12 mouse cellular contexts compared by ENCODE assay signal in genomic region chr6:145273971-145274620, GRCm38 (mm10). TPM values are rescaled to one million over a fixed set of nuclear protein-coding genes. Genes with fewer than 3 reads are reported as not detected.
A peak's percentile ranks its signal among the peaks of the same experiment; 100 is the strongest.
DNase-seq lines count a peak whose midpoint lies in the region; ATAC-seq and TF ChIP-seq lines count a peak whose summit lies in the region.
"Had no signal": no experiment of that assay in that cellular context is flagged by ENCODE, and none has a peak within 500 bp of the region (broad histone marks: within the 10 kb centered on the region; RNA-seq: fewer than 3 reads in every experiment).

No protein-coding gene starts in this region.

- DNase-seq in lung, postnatal 10 days: peak; percentile 10
- DNase-seq in lung, postnatal 25 days (ENCODE audit: low spot score): no peak
- peak; percentile 7 for DNase-seq in G1E (ENCODE audit: low spot score)
- DNase-seq in c-Kit-positive CD71-negative TER-119-negative erythroid progenitor cells, embryonic 14.5 days (ENCODE audit: low read depth): peak; percentile 25
- no peak for DNase-seq in left cerebral cortex, postnatal 14 days (ENCODE audit: low spot score in 2 of 2)
- DNase-seq in cerebellum, postnatal 25 days: no peak
- DNase-seq in natural killer cell, adult 2 months (ENCODE audit: low spot score in 2 of 2): no peak
- DNase-seq: cerebellum, adult 2 months; kidney, postnatal 4 days had no signal

- peaks cover 37% of the 10 kb centered on the region for H3K4me1 ChIP-seq in G1E (ENCODE audit: insufficient read depth, low read depth, low read length)

- H3K36me3 ChIP-seq in G1E (replicated peaks): no peaks in the 10 kb centered on the region
- H3K36me3 ChIP-seq: forebrain, embryonic 15.5 days; hindbrain, embryonic 13.5 days had no signal

- H3K27me3 ChIP-seq in G1E (ENCODE audit: insufficient read depth, low read length): no peaks in the 10 kb centered on the region
- H3K27me3 ChIP-seq: forebrain, embryonic 15.5 days had no signal

- intact Hi-C loops in left cerebral cortex, postnatal 14 days (cut with DNase I): no loop called here

- H3K4me3 ChIP-seq in G1E (ENCODE audit: low read depth, low read length): no peak overlapping the region
- H3K4me3 ChIP-seq: forebrain, embryonic 15.5 days; hindbrain, embryonic 13.5 days had no signal

- TF ChIP-seq CTCF in G1E (IDR thresholded peaks at IDR 0.05; ENCODE audit: low read depth, low read length): no peak

- ATAC-seq in G1E (ENCODE audit: extremely low read depth, insufficient number of reproducible peaks, low FRiP score, poor library complexity, severe bottlenecking): peak; percentile 62
- ATAC-seq in monocyte, adult 5-6 weeks (replicated peaks; ENCODE audit: insufficient number of reproducible peaks, low FRiP score, low TSS enrichment, poor library complexity, severe bottlenecking): peak; percentile 62
- ATAC-seq: forebrain, embryonic 15.5 days had no signal

- no peaks in the 10 kb centered on the region for H3K9me3 ChIP-seq in G1E (replicated peaks)
- H3K9me3 ChIP-seq: forebrain, embryonic 15.5 days; hindbrain, embryonic 13.5 days had no signal

RNA-seq across cellular contexts. Expression of gene Kras, which starts 24.1 kb away (rescaled TPM):
- 44.8 and 52.3 TPM in 2 replicates for total RNA-seq in G1E (2014; fragmentation: Nextera tagmentation)
- 14.5 and 15.8 TPM in 2 replicates for total RNA-seq in G1E (2017)
- polyA plus RNA-seq in G1E (2012): 27.2 and 45.7 TPM in 2 replicates
- 80.5 to 105 TPM (median 99.5 TPM) in 3 replicates for total RNA-seq in monocyte, adult 5-6 weeks (2017)
- total RNA-seq in left cerebral cortex, postnatal 14 days (2021): 10 to 100 TPM; 78.4 to 82.1 TPM

Comparison
In these comparisons a context has a peak if more than half of its experiments do, and no peak if none do; other contexts are left out.
1. DNase-seq: peak in lung, postnatal 10 days (single experiment), G1E (single experiment) and c-Kit-positive CD71-negative TER-119-negative erythroid progenitor cells, embryonic 14.5 days (single experiment); none in lung, postnatal 25 days (single experiment), left cerebral cortex, postnatal 14 days (0 of 2), cerebellum, postnatal 25 days (0 of 2) and natural killer cell, adult 2 months (0 of 2).